Mouse (Mus musculus) embryonic stem cell, embryonic (primary cell): ENCODE measurements around the gene Papola.

Experiments used
- CTCF ChIA-PET, 4 experiments: fragments of 300-600 bp in 2 of 4; fragments of 350-600 bp in 2 of 4; sonication (Branson Sonifier 250); formaldehyde crosslinking; loops; one replicate each; lab custom pipeline; 2022; ENCODE audit warnings: inconsistent platforms in 2 of 4; lab: Charles Lee
- POLR2A ChIA-PET, 4 experiments: fragments of 300-600 bp in 2 of 4; fragments of 350-600 bp in 2 of 4; sonication (Branson Sonifier 250); formaldehyde crosslinking; loops; one replicate each; lab custom pipeline; 2022; ENCODE audit warnings: antibody characterized with exemption in 4 of 4, inconsistent platforms in 1 of 4; lab: Charles Lee

The Papola gene

GRCm38 (mm10) chr12:105836196-105836595, 51.7 kb downstream of the Papola start:
- POLR2A ChIA-PET: interaction anchor here in 3 of 4 experiments (0.6 to 1.7 kb wide), 6 partner anchors 9 to 216 kb away, joined by 3 to 5 read pairs (median 3); no protein-coding TSS in a partner anchor
- CTCF ChIA-PET: interaction anchor here in 3 of 4 experiments (0.5 to 1.0 kb wide), 5 partner anchors 33 to 1659 kb away, joined by 3 to 13 read pairs (median 4); no protein-coding TSS in a partner anchor

- CTCF ChIA-PET: interaction anchor here in 3 of 4 experiments (0.5 to 2.4 kb wide), 18 partner anchors 8 to 478 kb away, joined by 3 to 12 read pairs (median 4); partner anchors contain the start of gene Vrk1 (in 1 of the 3)
Measured at GRCm38 (mm10) chr12:105839096-105839495, 54.6 kb downstream of the Papola start.

GRCm38 (mm10) chr12:105840545-105840944, 56.1 kb downstream of the Papola start:
- CTCF ChIA-PET: interaction anchor here (0.6 to 2.4 kb wide), 30 partner anchors 8 to 455 kb away, joined by 3 to 12 read pairs (median 4); no protein-coding TSS in a partner anchor
- POLR2A ChIA-PET: interaction anchor here in 3 of 4 experiments (0.7 to 5.6 kb wide), 13 partner anchors 9 to 64 kb away, joined by 3 to 34 read pairs (median 4); no protein-coding TSS in a partner anchor

More at GRCm38 (mm10) chr12:105839096-105839495, 54.6 kb downstream of the Papola start:
- POLR2A ChIA-PET: interaction anchor here in 2 of 4 experiments (0.6 to 5.6 kb wide), 16 partner anchors 11 to 214 kb away, joined by 3 to 34 read pairs (median 3); no protein-coding TSS in a partner anchor

- POLR2A ChIA-PET: interaction anchor here in 2 of 4 experiments (0.6 to 5.6 kb wide), 7 partner anchors 7 to 86 kb away, joined by 3 to 34 read pairs (median 3); no protein-coding TSS in a partner anchor
- CTCF ChIA-PET: interaction anchor here in 2 of 4 experiments (0.6 to 0.7 kb wide), 3 partner anchors 83 to 338 kb away, joined by 3 to 7 read pairs (median 4); no protein-coding TSS in a partner anchor
Measured at GRCm38 (mm10) chr12:105843243-105844005, 58.9 kb downstream of the Papola start.

- POLR2A ChIA-PET: interaction anchor here in 1 of 4 experiments (1.2 to 1.5 kb wide), 3 partner anchors 12 to 85 kb away, joined by 3 to 5 read pairs (median 3); no protein-coding TSS in a partner anchor
- CTCF ChIA-PET: no interaction called here
Measured at GRCm38 (mm10) chr12:105844406-105844805, 59.9 kb downstream of the Papola start.

- POLR2A ChIA-PET: interaction anchor here in 3 of 4 experiments (0.5 to 3.9 kb wide), 14 partner anchors 9 to 348 kb away, joined by 3 to 34 read pairs (median 4); no protein-coding TSS in a partner anchor
- CTCF ChIA-PET: interaction anchor here (0.6 to 2.1 kb wide), 8 partner anchors 9 to 269 kb away, joined by 3 to 12 read pairs (median 4); no protein-coding TSS in a partner anchor
Measured at GRCm38 (mm10) chr12:105849102-105849501, 64.6 kb downstream of the Papola start.

GRCm38 (mm10) chr12:105850675-105851074, 66.2 kb downstream of the Papola start:
- ChIA-PET POLR2A (interaction anchor here in 1 of 4 experiments (1.0 to 3.9 kb wide), 6 partner anchors 7 to 1890 kb away, joined by 3 to 34 read pairs (median 6); no protein-coding TSS in a partner anchor), CTCF (interaction anchor here (0.5 to 1.9 kb wide), 8 partner anchors 8 to 231 kb away, joined by 3 to 9 read pairs (median 4); no protein-coding TSS in a partner anchor)

- ChIA-PET POLR2A (interaction anchor here in 3 of 4 experiments (0.6 to 1.0 kb wide), 5 partner anchors 10 to 273 kb away, joined by 3 to 4 read pairs (median 3); no protein-coding TSS in a partner anchor), CTCF (interaction anchor here in 2 of 4 experiments (0.8 to 2.2 kb wide), 5 partner anchors 11 to 110 kb away, joined by 3 to 7 read pairs (median 4); no protein-coding TSS in a partner anchor)
Measured at GRCm38 (mm10) chr12:105852798-105853197, 68.3 kb downstream of the Papola start.

- POLR2A ChIA-PET: interaction anchor here in 3 of 4 experiments (0.6 to 1.0 kb wide), 4 partner anchors 15 to 279 kb away, joined by 3 to 4 read pairs (median 3); no protein-coding TSS in a partner anchor
- CTCF ChIA-PET: interaction anchor here in 3 of 4 experiments (0.6 to 0.7 kb wide), 3 partner anchors 38 to 271 kb away, joined by 3 to 6 read pairs (median 5); no protein-coding TSS in a partner anchor
Measured at GRCm38 (mm10) chr12:105854639-105855038, 70.1 kb downstream of the Papola start.

- POLR2A ChIA-PET: interaction anchor here in 2 of 4 experiments (0.7 to 4.4 kb wide), 8 partner anchors 9 to 91 kb away, joined by 3 to 17 read pairs (median 3); no protein-coding TSS in a partner anchor
- CTCF ChIA-PET: interaction anchor here in 3 of 4 experiments (0.6 to 1.6 kb wide), 6 partner anchors 9 to 594 kb away, joined by 3 to 8 read pairs (median 4); no protein-coding TSS in a partner anchor
Measured at GRCm38 (mm10) chr12:105857902-105858640, 73.6 kb downstream of the Papola start.

GRCm38 (mm10) chr12:105862072-105862471, 77.6 kb downstream of the Papola start:
- CTCF ChIA-PET: interaction anchor here in 2 of 4 experiments (0.5 to 0.7 kb wide), 2 partner anchors 134 to 861 kb away, joined by 3 read pairs; no protein-coding TSS in a partner anchor
- POLR2A ChIA-PET: interaction anchor here in 1 of 4 experiments (1.1 to 1.9 kb wide), 5 partner anchors 13 to 152 kb away, joined by 3 to 9 read pairs (median 5); no protein-coding TSS in a partner anchor

- CTCF ChIA-PET: interaction anchor here in 1 of 4 experiments (0.5 kb wide), 1 partner anchor 134 kb away, joined by 3 read pairs; no protein-coding TSS in a partner anchor
- POLR2A ChIA-PET: interaction anchor here in 2 of 4 experiments (0.6 to 2.0 kb wide), 8 partner anchors 11 to 151 kb away, joined by 3 to 9 read pairs (median 4); no protein-coding TSS in a partner anchor
Measured at GRCm38 (mm10) chr12:105862607-105863006, 78.1 kb downstream of the Papola start.

- ChIA-PET POLR2A (interaction anchor here in 1 of 4 experiments (0.8 to 2.0 kb wide), 5 partner anchors 11 to 35 kb away, joined by 3 to 6 read pairs (median 5); no protein-coding TSS in a partner anchor), CTCF (interaction anchor here in 1 of 4 experiments (0.6 kb wide), 1 partner anchor 108 kb away, joined by 7 read pairs; no protein-coding TSS in a partner anchor)
Measured at GRCm38 (mm10) chr12:105863436-105863835, 78.9 kb downstream of the Papola start.

GRCm38 (mm10) chr12:105867646-105868045, 83.2 kb downstream of the Papola start:
- ChIA-PET CTCF (interaction anchor here in 2 of 4 experiments (1.0 to 1.3 kb wide), 2 partner anchors 9 to 35 kb away, joined by 3 read pairs; no protein-coding TSS in a partner anchor), POLR2A (interaction anchor here in 1 of 4 experiments (0.5 to 1.4 kb wide), 4 partner anchors 9 to 136 kb away, joined by 3 to 5 read pairs (median 3); no protein-coding TSS in a partner anchor)

GRCm38 (mm10) chr12:105869242-105869641, 84.7 kb downstream of the Papola start:
- ChIA-PET CTCF (interaction anchor here in 3 of 4 experiments (0.5 to 1.3 kb wide), 7 partner anchors 8 to 159 kb away, joined by 3 to 6 read pairs (median 3); no protein-coding TSS in a partner anchor), POLR2A (interaction anchor here in 1 of 4 experiments (0.6 to 1.4 kb wide), 6 partner anchors 11 to 108 kb away, joined by 3 to 5 read pairs (median 3); no protein-coding TSS in a partner anchor)

- POLR2A ChIA-PET: interaction anchor here in 1 of 4 experiments (0.6 to 1.3 kb wide), 5 partner anchors 12 to 108 kb away, joined by 3 read pairs; no protein-coding TSS in a partner anchor
- CTCF ChIA-PET: interaction anchor here in 2 of 4 experiments (0.7 to 1.3 kb wide), 2 partner anchors 16 to 29 kb away, joined by 3 read pairs; no protein-coding TSS in a partner anchor
Measured at GRCm38 (mm10) chr12:105869696-105870095, 85.2 kb downstream of the Papola start.
